Mouse (Mus musculus) hindlimb bud, embryonic 11.5 days (tissue): Measurements from ENCODE around the gene Fscn1.

Experiments used
- DNase-seq: peaks from one replicate; pipeline ENCODE4 v3.0.0-alpha.2; 2012; ENCODE audit warnings: low read depth, low spot score; ENCODE audit errors: extremely low spot score

Gene Fscn1

GRCm38 (mm10) chr5:142959576-142960556 lies at the start of gene Fscn1:
Gene Fscn1, plus strand, starts transcription at chr5:142960343.
- DNase-seq, result no peak

GRCm38 (mm10) chr5:142911629-142912028 lies 48.5 kb upstream of the Fscn1 start:
- no peak for DNase-seq

- DNase-seq, result no peak
Measured at GRCm38 (mm10) chr5:142912320-142912719, 47.8 kb upstream of the Fscn1 start.

GRCm38 (mm10) chr5:142912739-142913138 lies 47.4 kb upstream of the Fscn1 start:
- DNase-seq, result no peak

GRCm38 (mm10) chr5:142915231-142915630 lies 44.9 kb upstream of the Fscn1 start:
- no peak for DNase-seq

- DNase-seq, result no peak
Measured at GRCm38 (mm10) chr5:142916593-142916992, 43.5 kb upstream of the Fscn1 start.

- no peak for DNase-seq
Measured at GRCm38 (mm10) chr5:142917402-142917801, 42.7 kb upstream of the Fscn1 start.

GRCm38 (mm10) chr5:142920311-142921073 lies 39.7 kb upstream of the Fscn1 start:
- no peak for DNase-seq

GRCm38 (mm10) chr5:142921074-142921459 lies 39.1 kb upstream of the Fscn1 start:
- no peak for DNase-seq

- no peak for DNase-seq
Measured at GRCm38 (mm10) chr5:142922251-142922650, 37.9 kb upstream of the Fscn1 start.

- DNase-seq, result no peak
Measured at GRCm38 (mm10) chr5:142923781-142924180, 36.4 kb upstream of the Fscn1 start.

GRCm38 (mm10) chr5:142924336-142924959 lies 35.7 kb upstream of the Fscn1 start:
- DNase-seq, result no peak

- no peak for DNase-seq
Measured at GRCm38 (mm10) chr5:142926204-142926939, 33.8 kb upstream of the Fscn1 start.

- no peak for DNase-seq
Measured at GRCm38 (mm10) chr5:142926940-142927228, 33.3 kb upstream of the Fscn1 start.

- no peak for DNase-seq
Measured at GRCm38 (mm10) chr5:142927341-142927930, 32.7 kb upstream of the Fscn1 start.

- DNase-seq, result no peak
Measured at GRCm38 (mm10) chr5:142928749-142929399, 31.3 kb upstream of the Fscn1 start.

GRCm38 (mm10) chr5:142929400-142929752 lies 30.8 kb upstream of the Fscn1 start:
- DNase-seq, result no peak

- DNase-seq, result no peak
Measured at GRCm38 (mm10) chr5:142931241-142931745, 28.9 kb upstream of the Fscn1 start.

GRCm38 (mm10) chr5:142932084-142932685 lies 28.0 kb upstream of the Fscn1 start:
- DNase-seq, result peak; percentile 56
